Mouse (Mus musculus) CH12.LX (cell line): ENCODE data around the gene Mfsd2a. TPM values are rescaled to one million over a fixed set of nuclear protein-coding genes. Genes with fewer than 3 reads are reported as not detected.

Source experiments
- DNase-seq: peaks from one replicate; pipeline ENCODE4 v3.0.0-alpha.2; 2013; ENCODE audit errors: extremely low read depth
- H3K27ac ChIP-seq: 2 replicates; pipeline ENCODE4 v1.5.1; 2012; ENCODE audit warnings: low read depth, mild to moderate bottlenecking, control low read depth, moderate library complexity; ENCODE audit not compliant: insufficient read depth
- H3K27me3 ChIP-seq: replicated peaks from 2 replicates; pipeline ENCODE3; 2012; ENCODE audit warnings: inconsistent platforms
- H3K36me3 ChIP-seq, 2 experiments: replicated peaks in 1 of 2; 2 replicates each; pipeline versions ENCODE3 to v1.6.1; 2012; ENCODE audit warnings: inconsistent platforms in 1 of 2, low read length in 1 of 2, mild to moderate bottlenecking in 1 of 2, mixed read lengths in 1 of 2, moderate library complexity in 1 of 2; ENCODE audit not compliant: control insufficient read depth in 1 of 2, insufficient read depth in 1 of 2
- H3K4me1 ChIP-seq, 2 experiments: 2 replicates each; pipeline ENCODE4 v1.6.1; 2012; ENCODE audit warnings: inconsistent platforms in 1 of 2, moderate library complexity in 1 of 2; ENCODE audit not compliant: insufficient read depth in 2 of 2, control insufficient read depth in 1 of 2
- H3K4me2 ChIP-seq: 2 replicates; pipeline ENCODE4 v1.6.1; 2012; ENCODE audit warnings: low read depth, mild to moderate bottlenecking, control low read depth; ENCODE audit not compliant: poor library complexity, insufficient read depth, severe bottlenecking
- H3K4me3 ChIP-seq, 3 experiments: fragments of 150-350 bp in 1 of 3; sonication (generic) in 1 of 3; replicated peaks in 1 of 3; 2 replicates each; pipeline versions ENCODE3 to v1.5.1; 2011 to 2012; ENCODE audit warnings: low read depth in 2 of 3, low read length in 2 of 3, mild to moderate bottlenecking in 2 of 3, moderate library complexity in 2 of 3, control low read depth in 1 of 3, improper control_type of control experiment in 1 of 3, inconsistent platforms in 1 of 3, mixed read lengths in 1 of 3; ENCODE audit not compliant: poor library complexity in 1 of 3
- H3K79me2 ChIP-seq: replicated peaks from 2 replicates; pipeline ENCODE4 v1.6.1; 2012; ENCODE audit warnings: mild to moderate bottlenecking, moderate library complexity; ENCODE audit not compliant: control insufficient read depth, poor library complexity, insufficient read depth, severe bottlenecking; ENCODE audit errors: extremely low read depth
- H3K9ac ChIP-seq: 2 replicates; pipeline ENCODE4 v1.6.1; 2012; ENCODE audit warnings: low read depth, mild to moderate bottlenecking, control low read depth, moderate library complexity; ENCODE audit not compliant: insufficient read depth
- H3K9me3 ChIP-seq: replicated peaks from 2 replicates; pipeline ENCODE3; 2012; ENCODE audit warnings: low read length, inconsistent platforms, mixed read lengths
- BHLHE40 ChIP-seq: IDR thresholded peaks from 2 replicates; pipeline ENCODE4 v1.6.1; 2011; ENCODE audit warnings: mild to moderate bottlenecking, low read depth, low read length, improper control_type of control experiment
- CHD2 ChIP-seq: IDR thresholded peaks from 2 replicates; pipeline ENCODE4 v1.6.1; 2011; ENCODE audit warnings: low read length, improper control_type of control experiment
- CTCF ChIP-seq, 2 experiments: IDR thresholded peaks in 1 of 2; conservative IDR thresholded peaks in 1 of 2; 2 replicates each; pipeline ENCODE4 v1.5.1; 2011 to 2012; ENCODE audit warnings: low read depth in 2 of 2, low read length in 2 of 2, improper control_type of control experiment in 1 of 2, inconsistent platforms in 1 of 2, mild to moderate bottlenecking in 1 of 2, moderate library complexity in 1 of 2
- E2F4 ChIP-seq: IDR thresholded peaks from 2 replicates; pipeline ENCODE4 v1.6.1; 2011; ENCODE audit warnings: low read depth, low read length, improper control_type of control experiment; ENCODE audit not compliant: insufficient replicate concordance
- ETS1 ChIP-seq: conservative IDR thresholded peaks from 2 replicates; pipeline ENCODE4 v1.6.1; 2012; ENCODE audit warnings: low read depth, mild to moderate bottlenecking, inconsistent platforms, low read length, improper control_type of control experiment, moderate library complexity
- GABPA ChIP-seq: IDR thresholded peaks from 2 replicates; pipeline ENCODE4 v1.6.1; 2012; ENCODE audit warnings: low read depth, low read length, improper control_type of control experiment, inconsistent platforms; ENCODE audit not compliant: insufficient replicate concordance
- JUN ChIP-seq: IDR thresholded peaks from 2 replicates; pipeline ENCODE4 v1.6.1; 2011; ENCODE audit warnings: low read depth, mild to moderate bottlenecking, low read length, improper control_type of control experiment, moderate library complexity; ENCODE audit not compliant: insufficient read depth
- KAT2A ChIP-seq: IDR thresholded peaks from 2 replicates; pipeline ENCODE4 v1.6.1; 2012; ENCODE audit warnings: low read length, improper control_type of control experiment, inconsistent platforms; ENCODE audit not compliant: insufficient replicate concordance
- MAFK ChIP-seq: IDR thresholded peaks from 2 replicates; pipeline ENCODE4 v1.6.1; 2011; ENCODE audit warnings: low read length, improper control_type of control experiment; ENCODE audit not compliant: insufficient replicate concordance
- MAZ ChIP-seq: IDR thresholded peaks from 2 replicates; pipeline ENCODE4 v1.6.1; 2012; ENCODE audit warnings: low read depth, mild to moderate bottlenecking, inconsistent platforms, low read length, improper control_type of control experiment, moderate library complexity
- MEF2A ChIP-seq: IDR thresholded peaks from 2 replicates; pipeline ENCODE4 v1.6.1; 2014; ENCODE audit warnings: low read depth, mild to moderate bottlenecking, inconsistent platforms, low read length, improper control_type of control experiment, borderline replicate concordance
- MYC ChIP-seq: IDR thresholded peaks from 2 replicates; pipeline ENCODE4 v1.6.1; 2011; ENCODE audit warnings: low read depth, mild to moderate bottlenecking, improper control_type of control experiment, low read length
- POLR2A ChIP-seq: IDR thresholded peaks from 2 replicates; pipeline ENCODE4 v1.6.1; 2011; ENCODE audit warnings: low read depth, mild to moderate bottlenecking, improper control_type of control experiment, low read length
- RAD21 ChIP-seq: IDR thresholded peaks from 2 replicates; pipeline ENCODE4 v1.6.1; 2011; ENCODE audit warnings: low read depth, mild to moderate bottlenecking, low read length, improper control_type of control experiment, moderate library complexity
- RCOR1 ChIP-seq: conservative IDR thresholded peaks from 2 replicates; pipeline ENCODE4 v1.6.1; 2012; ENCODE audit warnings: low read depth, mild to moderate bottlenecking, inconsistent platforms, low read length, improper control_type of control experiment
- TBP ChIP-seq: conservative IDR thresholded peaks from 2 replicates; pipeline ENCODE4 v1.6.1; 2011; ENCODE audit warnings: low read depth, low read length, improper control_type of control experiment
- TCF12 ChIP-seq: IDR thresholded peaks from 2 replicates; pipeline ENCODE4 v1.6.1; 2014; ENCODE audit warnings: low read depth, mild to moderate bottlenecking, inconsistent platforms, low read length, improper control_type of control experiment
- UBTF ChIP-seq: IDR thresholded peaks from 2 replicates; pipeline ENCODE4 v1.6.1; 2012; ENCODE audit warnings: low read depth, mild to moderate bottlenecking, inconsistent platforms, low read length, improper control_type of control experiment, moderate library complexity
- USF1 ChIP-seq: IDR thresholded peaks from 2 replicates; pipeline ENCODE4 v1.6.1; 2014; ENCODE audit warnings: low read depth, mild to moderate bottlenecking, inconsistent platforms, low read length, improper control_type of control experiment
- ZC3H11A ChIP-seq: IDR thresholded peaks from 2 replicates; pipeline ENCODE4 v1.6.1; 2012; ENCODE audit warnings: low read depth, mild to moderate bottlenecking, inconsistent platforms, low read length, improper control_type of control experiment
- ZMIZ1 ChIP-seq: IDR thresholded peaks from 2 replicates; pipeline ENCODE4 v1.6.1; 2012; ENCODE audit warnings: low read depth, mild to moderate bottlenecking, inconsistent platforms, low read length, improper control_type of control experiment
- ZNF384 ChIP-seq: IDR thresholded peaks from 2 replicates; pipeline ENCODE4 v1.6.1; 2012; ENCODE audit warnings: low read depth, low read length, improper control_type of control experiment, inconsistent platforms
- dilution Hi-C: fragments of 300-500 bp; cut with MboI; formaldehyde crosslinking; loops from 2 replicates; pipeline ENCODE4 v1.14.3; 2020; ENCODE audit warnings: low sequenced_read_pairs; ENCODE audit not compliant: extremely low pct_unique_long_range_greater_than_20kb, extremely low pct_ligation_motif_present
- in situ Hi-C: fragments of 300-500 bp; cut with MboI; formaldehyde crosslinking; loops from 3 replicates; pipeline ENCODE4 v1.14.3; 2019; ENCODE audit warnings: low sequenced_read_pairs, low pct_ligation_motif_present, low pct_unique_long_range_greater_than_20kb, mixed read lengths
- polyA plus RNA-seq: library from polyadenylated mRNA; unstranded; fragments of >175 nt; gene quantifications from 2 replicates; pipeline ENCODE4 v1.2.1, GENCODE M21; 2012; ENCODE audit warnings: low read depth; ENCODE audit not compliant: insufficient read length
- total RNA-seq, 2 experiments: library from RNA; depleted of rRNA; stranded (reverse); fragments of 300-350 nt in 1 of 2; fragments of >200 nt in 1 of 2; gene quantifications; 2 replicates each; pipeline ENCODE4 v1.2.3; 2012 to 2014

Gene Mfsd2a
- total and polyA plus RNA-seq, 3 experiments = 17.3 to 18.3 (median 17.4) TPM

- TF ChIP-seq MEF2A (peak; percentile 65; the same call in 1 of the 2 replicates), TBP (peak; percentile 79), TCF12 (peak; percentile 97), ZMIZ1 (no peak), UBTF (no peak), BHLHE40 (no peak), ZC3H11A (no peak), GABPA (no peak)
Observed at GRCm38 (mm10) chr4:122932239-122932978, 28.6 kb downstream of the Mfsd2a start (continued).

GRCm38 (mm10) chr4:122930939-122931590, 29.9 kb downstream of the Mfsd2a start:
- no peak for DNase-seq

GRCm38 (mm10) chr4:122923392-122924344, 37.3 kb downstream of the Mfsd2a start:
- Histone ChIP-seq H3K9ac (no peak overlapping the region), H3K4me2 (no peak overlapping the region)
- TF ChIP-seq RCOR1 (no peak), ZNF384 (no peak), JUN (no peak), MAZ (no peak), ETS1 (no peak), USF1 (no peak), MAFK (no peak), MEF2A (no peak), TBP (no peak), CTCF (conservative IDR thresholded peaks at IDR 0.05 in 1 of 2, IDR thresholded peaks at IDR 0.05 in 1 of 2; ENCODE audit: low read depth in 2 of 2, low read length in 2 of 2) (no peak), E2F4 (no peak), KAT2A (no peak), CHD2 (no peak), POLR2A (no peak), GABPA (no peak)
- TF ChIP-seq, all 38 proteins: peak for 0
- no peaks in the 10 kb centered on the region for H3K27me3 ChIP-seq
- no peaks in the 10 kb centered on the region for H3K9me3 ChIP-seq
- peaks cover 0 to 13% of the 10 kb centered on the region in 2 experiments; a peak in 2 of 4 replicates for H3K4me1 ChIP-seq
- DNase-seq = no peak
- in situ Hi-C loops (no loop called here), dilution Hi-C loops (no loop called here)
- peaks cover 0 to 8% of the 10 kb centered on the region in 2 experiments for H3K36me3 ChIP-seq
- no peaks in the 10 kb centered on the region for H3K79me2 ChIP-seq
- no peak overlapping the region for H3K27ac ChIP-seq
- no peak overlapping the region for H3K4me3 ChIP-seq

More at GRCm38 (mm10) chr4:122930939-122931590, 29.9 kb downstream of the Mfsd2a start:
- TF ChIP-seq MYC (peak; percentile 75; the same call in 1 of the 2 replicates), RAD21 (no peak; the same call in 1 of the 2 replicates), TBP (0 out of 2 replicates have a peak, but pooled peaks have one; percentile 72), CTCF (conservative IDR thresholded peaks at IDR 0.05 in 1 of 2, IDR thresholded peaks at IDR 0.05 in 1 of 2; ENCODE audit: low read depth in 2 of 2, low read length in 2 of 2) (peak in 1 of 2 experiments; percentile 60; a peak in 2 of 4 replicates), POLR2A (peak; percentile 19; the same call in 1 of the 2 replicates), ZNF384 (no peak)
- Histone ChIP-seq H3K27me3 (no peaks in the 10 kb centered on the region), H3K4me1 (peaks cover 4 to 30% of the 10 kb centered on the region in 2 experiments; a peak in 3 of 4 replicates), H3K4me2 (no peak overlapping the region), H3K27ac (peak overlapping the region; percentile 50; the same call in 1 of the 2 replicates), H3K36me3 (peaks cover 0 to 7% of the 10 kb centered on the region in 2 experiments), H3K79me2 (no peaks in the 10 kb centered on the region; the same call in 1 of the 2 replicates), H3K9ac (no peak overlapping the region), H3K4me3 (no peak overlapping the region), H3K9me3 (no peaks in the 10 kb centered on the region)
- dilution Hi-C loops = no loop called here
- in situ Hi-C loops = no loop called here
